Mouse (Mus musculus): ENCODE measurements around the gene Slc9a3r1. TPM values are rescaled to one million over a fixed set of nuclear protein-coding genes. Genes with fewer than 3 reads are reported as not detected.

Slc9a3r1 gene
- polyA plus RNA-seq, 1 experiment from 2014 or later: 31.3 TPM

DNA sequence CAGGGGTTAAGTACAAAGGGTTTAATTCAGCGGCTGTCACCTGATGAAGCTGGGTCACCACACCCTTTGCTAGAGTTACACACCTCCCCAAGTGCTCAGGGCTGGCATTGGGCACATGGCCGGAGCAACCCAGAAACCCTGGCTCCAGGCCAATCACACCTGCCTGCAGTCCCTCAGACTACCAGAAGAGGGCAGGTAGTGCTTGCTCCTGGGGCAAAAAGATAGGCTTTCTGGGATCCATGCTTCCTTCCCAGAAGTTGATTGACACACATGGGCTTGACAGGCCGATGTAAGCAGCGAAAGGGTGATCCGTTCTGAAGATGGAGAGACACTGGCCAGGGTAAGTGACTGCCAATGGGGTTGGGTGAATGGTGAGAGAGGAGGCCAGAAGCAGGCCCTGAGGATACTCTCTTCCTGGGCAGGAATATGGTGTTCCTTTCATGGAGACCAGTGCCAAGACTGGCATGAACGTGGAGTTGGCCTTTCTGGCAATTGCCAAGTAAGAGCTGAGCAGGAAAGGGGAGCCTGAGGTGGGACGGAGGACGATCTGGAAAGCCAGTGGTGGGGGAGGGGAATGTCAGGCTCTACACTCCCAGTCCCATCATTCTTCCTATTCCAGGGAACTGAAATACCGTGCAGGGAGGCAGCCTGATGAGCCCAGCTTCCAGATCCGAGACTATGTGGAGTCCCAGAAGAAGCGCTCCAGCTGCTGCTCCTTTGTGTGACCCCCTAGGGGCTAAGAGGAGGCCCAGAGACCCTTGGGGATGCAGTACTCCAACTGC lies 2.9 kb upstream of the Slc9a3r1 start:
- Histone ChIP-seq H3K9me3 (replicated peaks; ENCODE audit: control insufficient read depth, low read length) (no peaks in the 10 kb centered on the region), H3K9ac (replicated peaks; ENCODE audit: low read length) (no peak overlapping the region), H3K27ac (replicated peaks; ENCODE audit: low read depth, low read length) (no peak overlapping the region), H3K27me3 (ENCODE audit: control insufficient read depth, insufficient read depth, low read length) (peaks cover 23% of the 10 kb centered on the region), H3K4me2 (ENCODE audit: low read depth, low read length) (no peak overlapping the region), H3K4me1 (ENCODE audit: control insufficient read depth, insufficient read depth, low read length) (no peaks in the 10 kb centered on the region), H3K36me3 (replicated peaks; ENCODE audit: control insufficient read depth, insufficient read depth, low read depth, low read length) (no peaks in the 10 kb centered on the region), H3K4me3 (ENCODE audit: low read depth, low read length) (no peak overlapping the region)
- 58% methylated on average over 11 of the region's 11 CpGs for WGBS
- DNase-seq (ENCODE audit: low spot score) (peak; percentile 59), ATAC-seq (replicated peaks; ENCODE audit: insufficient number of reproducible peaks, low FRiP score, low TSS enrichment, low read depth) (no peak)

DNA sequence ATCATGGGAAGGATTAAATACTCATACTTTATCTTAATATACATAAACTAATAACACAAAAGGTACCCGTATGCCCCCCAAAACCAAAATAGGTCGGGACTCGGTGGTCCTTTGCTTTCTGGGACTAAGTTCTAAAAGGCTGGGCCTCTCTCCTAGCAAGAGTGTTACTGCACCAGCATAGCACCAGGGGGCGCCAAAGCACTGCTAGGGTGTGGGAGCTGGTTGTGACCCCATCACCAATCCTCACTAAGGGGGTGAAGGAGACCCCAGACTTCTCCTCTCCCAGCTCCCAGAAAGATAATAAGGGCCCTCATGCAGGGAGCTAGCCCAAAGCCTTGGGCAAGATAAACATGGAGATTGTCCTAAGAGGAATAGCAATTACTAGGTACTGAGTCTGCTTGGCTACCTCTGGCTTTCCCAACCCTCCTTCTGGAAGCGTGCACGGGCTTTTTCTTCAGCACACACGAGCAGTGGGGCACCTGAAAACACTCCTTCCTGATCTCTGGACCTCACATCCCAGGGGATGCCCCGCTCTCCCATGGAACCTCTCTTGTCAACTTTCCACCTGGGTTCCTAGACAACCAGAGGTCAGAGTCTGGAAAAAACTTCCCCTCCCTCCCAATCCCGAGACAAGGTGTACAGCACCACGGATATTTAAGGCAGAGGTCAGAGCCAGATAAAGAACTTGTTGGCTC lies 2.1 kb upstream of the Slc9a3r1 start:
- WGBS: 32% methylated on average over 10 of the region's 10 CpGs
- no peaks in the 10 kb centered on the region for H3K9me3 ChIP-seq (replicated peaks; ENCODE audit: control insufficient read depth, low read length)
- no peak overlapping the region for H3K9ac ChIP-seq (replicated peaks; ENCODE audit: low read length)
- H3K27ac ChIP-seq (replicated peaks; ENCODE audit: low read depth, low read length): no peak overlapping the region
- H3K36me3 ChIP-seq (replicated peaks; ENCODE audit: control insufficient read depth, insufficient read depth, low read depth, low read length): no peaks in the 10 kb centered on the region
- H3K4me2 ChIP-seq (ENCODE audit: low read depth, low read length): no peak overlapping the region
- no peaks in the 10 kb centered on the region for H3K4me1 ChIP-seq (ENCODE audit: control insufficient read depth, insufficient read depth, low read length)
- peaks cover 26% of the 10 kb centered on the region for H3K27me3 ChIP-seq (ENCODE audit: control insufficient read depth, insufficient read depth, low read length)
- peak; percentile 81 for DNase-seq (ENCODE audit: low spot score)
- no peak overlapping the region for H3K4me3 ChIP-seq (ENCODE audit: low read depth, low read length)
- ATAC-seq (replicated peaks; ENCODE audit: insufficient number of reproducible peaks, low FRiP score, low TSS enrichment, low read depth): no peak

DNA sequence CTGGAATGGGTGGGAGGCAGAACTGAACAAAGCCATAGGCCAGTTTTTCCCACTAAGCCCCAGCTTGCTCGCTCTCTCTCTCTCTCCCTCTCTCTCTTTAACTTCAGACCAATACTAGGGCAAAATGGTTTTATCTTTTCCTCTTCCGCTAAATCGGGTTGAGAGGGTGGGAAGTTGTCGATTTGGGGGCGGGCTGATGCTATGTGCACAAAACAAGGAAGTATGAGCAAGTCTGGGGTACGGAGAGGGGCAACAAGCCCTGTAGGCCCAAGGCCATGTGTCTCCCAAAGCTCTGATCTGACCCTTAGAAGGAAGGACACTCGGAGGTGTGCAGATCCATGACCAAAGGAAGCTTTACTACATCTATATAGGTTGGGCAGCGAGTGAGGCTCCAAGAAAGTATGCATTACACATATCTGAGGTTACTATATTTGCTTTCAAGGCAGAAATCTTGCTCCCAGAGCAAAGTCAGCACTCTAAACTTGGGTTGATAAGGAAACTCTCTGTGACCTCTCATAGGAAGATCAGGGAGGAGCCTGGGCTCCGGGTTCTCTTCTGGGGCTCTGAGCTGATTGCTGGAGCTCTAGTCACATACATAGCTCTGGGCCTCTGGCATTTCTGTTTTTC lies 1.4 kb upstream of the Slc9a3r1 start:
- H3K9ac ChIP-seq (replicated peaks; ENCODE audit: low read length): no peak overlapping the region
- DNase-seq (ENCODE audit: low spot score) (no peak), ATAC-seq (replicated peaks; ENCODE audit: insufficient number of reproducible peaks, low FRiP score, low TSS enrichment, low read depth) (no peak)
- H3K27ac ChIP-seq (replicated peaks; ENCODE audit: low read depth, low read length): no peak overlapping the region
- no peak overlapping the region for H3K4me3 ChIP-seq (ENCODE audit: low read depth, low read length)
- no peak overlapping the region for H3K4me2 ChIP-seq (ENCODE audit: low read depth, low read length)
- H3K36me3 ChIP-seq (replicated peaks; ENCODE audit: control insufficient read depth, insufficient read depth, low read depth, low read length): no peaks in the 10 kb centered on the region
- peaks cover 26% of the 10 kb centered on the region for H3K27me3 ChIP-seq (ENCODE audit: control insufficient read depth, insufficient read depth, low read length)
- no peaks in the 10 kb centered on the region for H3K4me1 ChIP-seq (ENCODE audit: control insufficient read depth, insufficient read depth, low read length)
- no peaks in the 10 kb centered on the region for H3K9me3 ChIP-seq (replicated peaks; ENCODE audit: control insufficient read depth, low read length)
- 62% methylated on average over 9 of the region's 9 CpGs for WGBS

DNA sequence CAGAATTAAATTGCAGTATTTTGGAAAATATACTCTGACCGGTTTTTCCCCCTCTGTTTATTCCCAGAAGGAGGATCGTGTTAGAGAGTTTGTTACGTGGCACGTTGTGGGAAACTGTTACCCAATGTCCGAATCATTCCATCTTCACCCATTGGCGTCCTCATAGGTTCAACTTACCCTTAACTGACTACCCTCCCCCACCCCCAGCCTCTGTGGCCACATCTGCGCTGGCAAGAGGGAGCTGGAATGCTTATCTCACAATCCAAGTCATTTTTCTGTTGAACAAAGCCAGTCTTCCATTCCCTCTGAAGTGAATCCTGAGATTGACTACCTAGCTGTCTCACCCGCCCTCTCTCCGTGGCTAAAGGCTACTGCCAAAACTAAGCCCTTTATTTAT lies 938 bp upstream of the Slc9a3r1 start:
- peaks cover 26% of the 10 kb centered on the region for H3K27me3 ChIP-seq (ENCODE audit: control insufficient read depth, insufficient read depth, low read length)
- no peaks in the 10 kb centered on the region for H3K36me3 ChIP-seq (replicated peaks; ENCODE audit: control insufficient read depth, insufficient read depth, low read depth, low read length)
- no peaks in the 10 kb centered on the region for H3K4me1 ChIP-seq (ENCODE audit: control insufficient read depth, insufficient read depth, low read length)
- 20% methylated on average over 9 of the region's 9 CpGs for WGBS
- H3K9ac ChIP-seq (replicated peaks; ENCODE audit: low read length): no peak overlapping the region
- no peak overlapping the region for H3K4me3 ChIP-seq (ENCODE audit: low read depth, low read length)
- no peak overlapping the region for H3K27ac ChIP-seq (replicated peaks; ENCODE audit: low read depth, low read length)
- H3K9me3 ChIP-seq (replicated peaks; ENCODE audit: control insufficient read depth, low read length): no peaks in the 10 kb centered on the region
- DNase-seq (ENCODE audit: low spot score): no peak
- no peak for ATAC-seq (replicated peaks; ENCODE audit: insufficient number of reproducible peaks, low FRiP score, low TSS enrichment, low read depth)
- H3K4me2 ChIP-seq (ENCODE audit: low read depth, low read length): peak overlapping the region; percentile 70

DNA sequence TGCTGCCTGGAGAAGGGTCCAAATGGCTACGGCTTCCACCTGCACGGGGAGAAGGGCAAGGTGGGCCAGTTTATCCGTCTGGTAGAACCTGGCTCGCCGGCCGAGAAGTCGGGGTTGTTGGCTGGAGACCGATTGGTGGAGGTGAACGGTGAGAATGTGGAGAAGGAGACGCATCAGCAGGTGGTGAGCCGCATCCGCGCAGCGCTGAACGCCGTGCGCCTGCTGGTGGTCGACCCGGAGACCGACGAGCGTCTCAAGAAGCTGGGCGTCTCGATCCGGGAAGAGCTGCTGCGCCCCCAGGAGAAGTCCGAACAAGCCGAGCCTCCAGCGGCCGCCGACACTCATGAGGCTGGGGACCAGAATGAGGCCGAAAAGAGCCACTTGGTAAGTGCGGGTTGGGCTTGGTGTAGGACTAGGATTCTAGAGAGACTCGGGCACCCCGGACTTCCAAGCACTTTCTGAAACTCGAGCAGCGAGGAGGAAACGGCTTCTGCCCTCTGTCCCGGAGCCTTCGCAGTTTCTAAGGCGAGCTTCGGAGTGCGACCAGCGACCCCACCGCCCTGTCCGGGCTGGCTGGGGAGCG lies 518 bp downstream of the Slc9a3r1 start:
- Histone ChIP-seq H3K9ac (replicated peaks; ENCODE audit: low read length) (peak overlapping the region; percentile 11), H3K27ac (replicated peaks; ENCODE audit: low read depth, low read length) (no peak overlapping the region), H3K4me1 (ENCODE audit: control insufficient read depth, insufficient read depth, low read length) (no peaks in the 10 kb centered on the region), H3K4me2 (ENCODE audit: low read depth, low read length) (peak overlapping the region; percentile 70), H3K4me3 (ENCODE audit: low read depth, low read length) (peak overlapping the region; percentile 48), H3K27me3 (ENCODE audit: control insufficient read depth, insufficient read depth, low read length) (peaks cover 26% of the 10 kb centered on the region), H3K36me3 (replicated peaks; ENCODE audit: control insufficient read depth, insufficient read depth, low read depth, low read length) (no peaks in the 10 kb centered on the region), H3K9me3 (replicated peaks; ENCODE audit: control insufficient read depth, low read length) (no peaks in the 10 kb centered on the region)
- ATAC-seq (replicated peaks; ENCODE audit: insufficient number of reproducible peaks, low FRiP score, low TSS enrichment, low read depth) (no peak), DNase-seq (ENCODE audit: low spot score) (peak; percentile 60)
- WGBS: under 1% methylated on average over 47 of the region's 47 CpGs

DNA sequence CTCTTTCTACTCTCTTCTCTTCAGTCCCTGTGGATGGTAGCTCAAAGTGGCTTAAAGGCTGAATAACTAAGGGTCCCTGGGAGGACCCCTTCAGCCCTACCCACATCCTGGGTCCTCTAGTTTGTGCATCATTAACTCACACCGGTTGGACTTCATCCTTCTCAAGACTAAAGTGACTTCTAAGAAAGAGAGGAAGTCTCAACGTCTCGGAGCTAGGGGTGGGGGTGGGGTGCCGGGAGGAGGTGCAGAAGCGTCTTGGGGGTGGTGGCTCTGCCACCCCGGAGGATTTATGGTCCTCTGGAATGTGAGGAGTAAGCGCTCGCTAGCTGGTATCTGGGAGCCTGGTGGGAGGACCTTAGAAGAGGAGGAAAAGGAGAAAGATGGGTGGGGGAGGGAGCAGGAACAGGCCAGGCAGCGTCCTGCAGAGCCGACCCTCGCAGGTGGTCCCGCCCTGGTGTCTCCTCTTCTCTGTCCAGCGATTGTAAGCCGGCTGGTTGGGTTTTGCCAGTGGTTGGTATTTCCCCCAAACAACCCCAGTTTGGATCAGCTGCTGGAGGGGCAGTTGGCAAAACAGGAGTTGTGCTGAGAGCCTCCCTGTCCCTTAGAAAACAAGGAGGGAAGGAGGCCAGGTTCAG lies 1.3 kb downstream of the Slc9a3r1 start:
- H3K27me3 ChIP-seq (ENCODE audit: control insufficient read depth, insufficient read depth, low read length): peaks cover 26% of the 10 kb centered on the region
- no peak for DNase-seq (ENCODE audit: low spot score)
- WGBS: 0% methylated on average over 14 of the region's 14 CpGs
- ATAC-seq (replicated peaks; ENCODE audit: insufficient number of reproducible peaks, low FRiP score, low TSS enrichment, low read depth): no peak
- peak overlapping the region; percentile 70 for H3K4me2 ChIP-seq (ENCODE audit: low read depth, low read length)
- H3K27ac ChIP-seq (replicated peaks; ENCODE audit: low read depth, low read length): no peak overlapping the region
- no peaks in the 10 kb centered on the region for H3K36me3 ChIP-seq (replicated peaks; ENCODE audit: control insufficient read depth, insufficient read depth, low read depth, low read length)
- no peaks in the 10 kb centered on the region for H3K4me1 ChIP-seq (ENCODE audit: control insufficient read depth, insufficient read depth, low read length)
- H3K9me3 ChIP-seq (replicated peaks; ENCODE audit: control insufficient read depth, low read length): no peaks in the 10 kb centered on the region
- no peak overlapping the region; the same call in none of the 2 replicates for H3K9ac ChIP-seq (replicated peaks; ENCODE audit: low read length)
- H3K4me3 ChIP-seq (ENCODE audit: low read depth, low read length): peak overlapping the region; percentile 48

DNA sequence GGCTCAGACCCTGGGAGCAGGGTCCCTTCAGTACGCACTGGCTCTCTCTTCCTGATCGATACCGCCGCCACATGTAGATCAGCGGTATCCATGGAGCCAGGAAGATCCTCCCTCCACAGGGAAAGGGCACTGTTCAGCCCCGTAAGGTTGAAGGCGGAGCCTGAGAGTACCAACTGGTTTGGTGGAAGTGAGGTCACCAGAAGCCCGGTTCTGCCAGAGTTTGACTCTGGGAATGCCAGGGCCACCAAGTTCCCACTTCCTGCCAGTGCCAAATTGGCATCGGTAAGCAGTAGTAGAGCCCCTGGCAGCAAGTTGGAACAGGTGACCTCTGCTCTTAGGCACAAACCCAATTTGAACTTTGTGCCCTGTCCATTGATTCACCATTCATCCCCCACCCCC lies 1.8 kb downstream of the Slc9a3r1 start:
- peaks cover 26% of the 10 kb centered on the region for H3K27me3 ChIP-seq (ENCODE audit: control insufficient read depth, insufficient read depth, low read length)
- no peaks in the 10 kb centered on the region for H3K36me3 ChIP-seq (replicated peaks; ENCODE audit: control insufficient read depth, insufficient read depth, low read depth, low read length)
- no peak overlapping the region; the same call in 1 of the 2 replicates for H3K9ac ChIP-seq (replicated peaks; ENCODE audit: low read length)
- H3K4me1 ChIP-seq (ENCODE audit: control insufficient read depth, insufficient read depth, low read length): no peaks in the 10 kb centered on the region
- ATAC-seq (replicated peaks; ENCODE audit: insufficient number of reproducible peaks, low FRiP score, low TSS enrichment, low read depth) (no peak), DNase-seq (ENCODE audit: low spot score) (no peak)
- H3K9me3 ChIP-seq (replicated peaks; ENCODE audit: control insufficient read depth, low read length): no peaks in the 10 kb centered on the region
- WGBS: 4% methylated on average over 9 of the region's 9 CpGs
- H3K4me3 ChIP-seq (ENCODE audit: low read depth, low read length): peak overlapping the region; percentile 48
- H3K4me2 ChIP-seq (ENCODE audit: low read depth, low read length): peak overlapping the region; percentile 70
- no peak overlapping the region for H3K27ac ChIP-seq (replicated peaks; ENCODE audit: low read depth, low read length)

Measured in embryonic facial prominence, embryonic 11.5 days (tissue).